20 mouse cellular contexts compared by ENCODE assay signal in genomic region chr1:90830006-90830405, GRCm38 (mm10). TPM values are rescaled to one million over a fixed set of nuclear protein-coding genes. Genes with fewer than 3 reads are reported as not detected.
DNase-seq lines count a peak whose midpoint lies in the region; ATAC-seq and TF ChIP-seq lines count a peak whose summit lies in the region.
"Had no signal": no experiment of that assay in that cellular context is flagged by ENCODE, and none has a peak within 500 bp of the region (broad histone marks: within the 10 kb centered on the region; RNA-seq: fewer than 3 reads in every experiment).

No protein-coding gene starts in this region.

- H3K27me3 ChIP-seq in hindbrain, postnatal 0 days (ENCODE audit: insufficient read depth, low read length), result no peaks in the 10 kb centered on the region
- H3K27me3 ChIP-seq in hindbrain, embryonic 12.5 days, result no peaks in the 10 kb centered on the region
- no peaks in the 10 kb centered on the region for H3K27me3 ChIP-seq in midbrain, postnatal 0 days (ENCODE audit: insufficient read depth, low read length)
- H3K27me3 ChIP-seq in midbrain, embryonic 10.5 days (ENCODE audit: low read depth, poor library complexity, severe bottlenecking), result no peaks in the 10 kb centered on the region
- peaks cover 10% of the 10 kb centered on the region for H3K27me3 ChIP-seq in E14TG2a.4 (ENCODE audit: insufficient read depth, low read length)
- H3K27me3 ChIP-seq: forebrain, embryonic 13.5 days; heart, embryonic 15.5 days; hindbrain, embryonic 13.5 days; intestine, embryonic 15.5 days; neural tube, embryonic 13.5 days had no signal

- H3K9me3 ChIP-seq in hindbrain, postnatal 0 days (ENCODE audit: low read length), result no peaks in the 10 kb centered on the region
- H3K9me3 ChIP-seq in hindbrain, embryonic 12.5 days (replicated peaks), result no peaks in the 10 kb centered on the region
- no peaks in the 10 kb centered on the region for H3K9me3 ChIP-seq in midbrain, postnatal 0 days (ENCODE audit: low read length)
- H3K9me3 ChIP-seq in midbrain, embryonic 10.5 days (replicated peaks), result no peaks in the 10 kb centered on the region
- H3K9me3 ChIP-seq in E14TG2a.4 (ENCODE audit: low read length), result no peaks in the 10 kb centered on the region
- H3K9me3 ChIP-seq: forebrain, embryonic 13.5 days; heart, embryonic 15.5 days; hindbrain, embryonic 13.5 days; intestine, embryonic 15.5 days; limb, embryonic 12.5 days; neural tube, embryonic 13.5 days had no signal

- H3K4me2 ChIP-seq in hindbrain, postnatal 0 days (ENCODE audit: low read depth, low read length), result no peak overlapping the region
- H3K4me2 ChIP-seq in hindbrain, embryonic 12.5 days (replicated peaks), result no peak overlapping the region
- no peak overlapping the region for H3K4me2 ChIP-seq in midbrain, postnatal 0 days (ENCODE audit: low read depth, low read length, poor library complexity, severe bottlenecking)
- H3K4me2 ChIP-seq: forebrain, embryonic 13.5 days; heart, embryonic 15.5 days; hindbrain, embryonic 13.5 days; intestine, embryonic 15.5 days; limb, embryonic 12.5 days; midbrain, embryonic 11.5 days; neural tube, embryonic 13.5 days had no signal

- no peak for TF ChIP-seq POLR2A in cortical plate, adult 2 months (IDR thresholded peaks at IDR 0.05; ENCODE audit: extremely low read depth, insufficient read depth, low read length)

- no peaks in the 10 kb centered on the region for H3K36me3 ChIP-seq in hindbrain, postnatal 0 days (ENCODE audit: insufficient read depth, low read length)
- no peaks in the 10 kb centered on the region for H3K36me3 ChIP-seq in hindbrain, embryonic 12.5 days
- H3K36me3 ChIP-seq in midbrain, postnatal 0 days (ENCODE audit: insufficient read depth, low read length), result no peaks in the 10 kb centered on the region
- H3K36me3 ChIP-seq in midbrain, embryonic 10.5 days, result no peaks in the 10 kb centered on the region
- no peaks in the 10 kb centered on the region for H3K36me3 ChIP-seq in E14TG2a.4 (ENCODE audit: insufficient read depth, low read length)
- H3K36me3 ChIP-seq: heart, embryonic 15.5 days; hindbrain, embryonic 13.5 days; intestine, embryonic 15.5 days; limb, embryonic 12.5 days; neural tube, embryonic 13.5 days had no signal

- no peak overlapping the region for H3K9ac ChIP-seq in hindbrain, postnatal 0 days (replicated peaks; ENCODE audit: low read length)
- no peak overlapping the region for H3K9ac ChIP-seq in hindbrain, embryonic 12.5 days
- no peak overlapping the region for H3K9ac ChIP-seq in midbrain, postnatal 0 days (replicated peaks; ENCODE audit: low read length, poor library complexity, severe bottlenecking)
- H3K9ac ChIP-seq: forebrain, embryonic 13.5 days; heart, embryonic 15.5 days; hindbrain, embryonic 13.5 days; intestine, embryonic 15.5 days; limb, embryonic 12.5 days; liver, embryonic 14.5 days; neural tube, embryonic 13.5 days had no signal

- no peaks in the 10 kb centered on the region for H3K4me1 ChIP-seq in hindbrain, postnatal 0 days (ENCODE audit: insufficient read depth, low read length)
- H3K4me1 ChIP-seq in hindbrain, embryonic 12.5 days, result no peaks in the 10 kb centered on the region
- no peaks in the 10 kb centered on the region for H3K4me1 ChIP-seq in midbrain, postnatal 0 days (ENCODE audit: insufficient read depth, low read length)
- H3K4me1 ChIP-seq in midbrain, embryonic 10.5 days, result no peaks in the 10 kb centered on the region
- H3K4me1 ChIP-seq in E14TG2a.4 (replicated peaks; ENCODE audit: low read depth, low read length), result no peaks in the 10 kb centered on the region
- no peaks in the 10 kb centered on the region for H3K4me1 ChIP-seq in cortical plate, adult 2 months (ENCODE audit: control insufficient read depth, insufficient read depth, low read length)
- H3K4me1 ChIP-seq: forebrain, embryonic 13.5 days; heart, embryonic 15.5 days; hindbrain, embryonic 13.5 days; intestine, embryonic 15.5 days; neural tube, embryonic 13.5 days had no signal

- no peak for ATAC-seq in hindbrain, postnatal 0 days
- ATAC-seq in hindbrain, embryonic 12.5 days (ENCODE audit: low FRiP score), result no peak
- ATAC-seq in midbrain, postnatal 0 days (ENCODE audit: low FRiP score), result no peak
- no peak for ATAC-seq in erythroblast, adult 5-6 weeks (replicated peaks; ENCODE audit: low FRiP score, poor library complexity, severe bottlenecking)
- ATAC-seq: forebrain, embryonic 13.5 days; intestine, embryonic 15.5 days had no signal

- no peak overlapping the region for H3K27ac ChIP-seq in hindbrain, postnatal 0 days
- H3K27ac ChIP-seq in hindbrain, embryonic 12.5 days, result no peak overlapping the region
- no peak overlapping the region for H3K27ac ChIP-seq in midbrain, postnatal 0 days (ENCODE audit: low read depth, low read length)
- H3K27ac ChIP-seq in midbrain, embryonic 10.5 days (replicated peaks), result no peak overlapping the region
- no peak overlapping the region for H3K27ac ChIP-seq in cortical plate, adult 2 months (ENCODE audit: insufficient read depth, low read length)
- H3K27ac ChIP-seq: forebrain, embryonic 13.5 days; heart, embryonic 15.5 days; hindbrain, embryonic 13.5 days; intestine, embryonic 15.5 days; limb, embryonic 12.5 days; liver, embryonic 14.5 days; neural tube, embryonic 13.5 days had no signal

- peak; percentile 25 for DNase-seq in hindbrain, postnatal 0 days (ENCODE audit: low spot score)
- DNase-seq in midbrain, postnatal 0 days (ENCODE audit: low spot score), result no peak
- no peak for DNase-seq in midbrain, embryonic 10.5 days (ENCODE audit: low spot score)
- no peak for DNase-seq in frontal cortex, postnatal 25 days (ENCODE audit: low spot score in 2 of 2)
- DNase-seq: adrenal gland, postnatal 36 days; heart, adult 11 months; kidney, postnatal 10 days; right cerebral cortex, postnatal 14 days had no signal

- peak; percentile 53 for TF ChIP-seq CTCF in hindbrain, postnatal 0 days (IDR thresholded peaks at IDR 0.05; ENCODE audit: low read depth)
- TF ChIP-seq CTCF in midbrain, postnatal 0 days (IDR thresholded peaks at IDR 0.05), result peak; percentile 60
- TF ChIP-seq CTCF in E14TG2a.4 (conservative IDR thresholded peaks at IDR 0.05; ENCODE audit: low read length), result peak; percentile 15; the same call in 1 of the 2 replicates
- TF ChIP-seq CTCF in cortical plate, adult 2 months (IDR thresholded peaks at IDR 0.05; ENCODE audit: extremely low read depth, insufficient read depth, low read length), result peak; percentile 24; the same call in 1 of the 2 replicates

- WGBS in hindbrain, postnatal 0 days, result 60% methylated on average over 6 of the region's 6 CpGs
- WGBS in hindbrain, embryonic 12.5 days, result 58% methylated on average over 6 of the region's 6 CpGs
- 57% methylated on average over 6 of the region's 6 CpGs for WGBS in midbrain, postnatal 0 days
- 53% methylated on average over 6 of the region's 6 CpGs for WGBS in midbrain, embryonic 10.5 days

- H3K4me3 ChIP-seq in hindbrain, postnatal 0 days (ENCODE audit: low read length), result no peak overlapping the region
- no peak overlapping the region for H3K4me3 ChIP-seq in hindbrain, embryonic 12.5 days
- no peak overlapping the region for H3K4me3 ChIP-seq in midbrain, postnatal 0 days (ENCODE audit: low read depth, low read length)
- H3K4me3 ChIP-seq in midbrain, embryonic 10.5 days, result no peak overlapping the region
- H3K4me3 ChIP-seq in E14TG2a.4 (replicated peaks; ENCODE audit: low read length), result no peak overlapping the region
- H3K4me3 ChIP-seq in cortical plate, adult 2 months (ENCODE audit: insufficient read depth, low read length), result no peak overlapping the region
- H3K4me3 ChIP-seq: forebrain, embryonic 13.5 days; heart, embryonic 15.5 days; hindbrain, embryonic 13.5 days; intestine, embryonic 15.5 days; limb, embryonic 12.5 days; neural tube, embryonic 13.5 days had no signal

RNA-seq across cellular contexts. Expression of gene Col6a3, which starts 13.8 kb away (rescaled TPM):
- total RNA-seq in hindbrain, postnatal 0 days (2014; rRNA removed), result 15.9 and 19.2 TPM in 2 replicates
- polyA plus RNA-seq in hindbrain, postnatal 0 days (2015; fragmentation: Nextera tagmentation; extraction: Ambion mirVana), result 4.9 and 5.2 TPM in 2 replicates
- polyA plus RNA-seq in hindbrain, embryonic 12.5 days (2016; fragmentation: Nextera tagmentation; extraction: Ambion mirVana), result 22.6 and 32.1 TPM in 2 replicates
- 29.5 and 40.6 TPM in 2 replicates for total RNA-seq in midbrain, postnatal 0 days (2014; rRNA removed)
- polyA plus RNA-seq in midbrain, postnatal 0 days (2015; fragmentation: Nextera tagmentation; extraction: Ambion mirVana), result 4.7 and 4.8 TPM in 2 replicates
- 3.0 and 5.4 TPM in 2 replicates for polyA plus RNA-seq in midbrain, embryonic 10.5 days (2016; fragmentation: Nextera tagmentation; extraction: Ambion mirVana)
- 1.1 and 1.4 TPM in 2 replicates for polyA plus RNA-seq in cortical plate, adult 2 months (2012; rRNA removed)
- total RNA-seq in erythroblast, adult 5-6 weeks (2015; ENCODE audit: low replicate concordance), result 0.21 TPM in 1 of 2 replicates, not detected in the other
- 0.14 TPM in 1 of 2 replicates, not detected in the other for total RNA-seq in erythroblast, adult 5-6 weeks (2017; ENCODE audit: low replicate concordance)
